Mouse (Mus musculus) liver, adult (tissue): ENCODE data around the gene Cd6.

ENCODE experiments used
- GATA4 ChIP-seq: IDR thresholded peaks from 2 replicates; pipeline ENCODE4 v1.6.1; 2014; ENCODE audit warnings: mild to moderate bottlenecking, low read length; ENCODE audit not compliant: insufficient replicate concordance

The Cd6 gene

DNA sequence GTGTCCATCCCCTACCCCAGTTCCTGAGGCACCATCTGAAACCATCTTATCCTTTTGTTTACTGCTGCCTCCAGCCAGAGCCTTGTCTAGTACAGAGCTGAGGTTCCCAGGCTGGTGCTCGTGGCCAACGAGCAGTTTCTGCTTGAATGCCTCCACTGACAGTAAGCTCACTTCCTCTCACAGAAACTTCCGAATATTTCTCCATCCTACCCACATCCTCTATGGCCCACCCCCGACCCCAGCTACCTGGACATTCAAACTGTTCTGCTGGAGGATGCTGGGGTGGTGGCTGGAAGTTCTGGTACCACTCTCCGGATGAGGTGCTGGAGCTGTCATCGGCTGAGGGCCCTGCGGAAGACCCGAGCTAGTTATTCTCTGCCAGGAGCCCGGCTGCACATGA, 39.5 kb downstream of the Cd6 start:
- TF ChIP-seq GATA4: no peak

DNA sequence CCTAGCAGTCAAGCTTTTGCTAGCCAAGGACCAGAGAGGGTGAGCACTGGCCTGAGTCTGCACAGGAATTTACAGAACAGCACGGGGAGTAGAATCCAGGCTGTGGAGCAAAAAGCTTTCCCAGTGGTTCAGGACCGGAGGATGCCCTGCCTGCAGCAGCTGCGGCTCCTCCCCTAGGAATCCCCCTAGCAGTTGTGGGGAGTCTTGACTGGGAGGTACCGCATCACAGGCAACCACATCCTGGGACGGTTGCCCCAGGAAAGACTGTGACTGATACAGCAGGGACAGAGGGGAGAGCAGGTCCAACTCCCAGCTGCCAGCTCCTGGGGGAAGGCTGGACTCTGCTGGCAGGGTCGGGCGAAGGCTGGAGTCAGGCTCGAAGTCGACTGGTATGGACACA, 41.6 kb downstream of the Cd6 start:
- TF ChIP-seq GATA4: no peak

DNA sequence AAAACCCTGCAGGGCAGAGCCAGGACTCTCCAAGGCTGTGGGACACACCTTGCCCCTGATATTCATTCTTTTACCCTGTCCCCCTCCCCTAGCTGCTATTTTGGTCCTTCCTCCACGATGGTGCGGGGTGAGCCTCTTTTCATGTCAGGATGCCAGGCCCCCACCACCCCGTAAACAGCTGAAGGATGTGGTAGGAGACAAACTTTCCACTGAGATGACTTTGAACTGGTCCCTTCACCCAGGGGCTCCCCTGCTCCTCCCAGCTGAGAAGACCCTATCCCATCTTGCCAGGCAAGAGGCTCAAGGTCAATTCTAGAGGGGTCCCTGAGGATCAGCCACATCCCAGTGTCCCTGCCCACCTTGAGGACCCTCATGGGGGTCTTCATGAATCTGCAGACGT, 42.5 kb downstream of the Cd6 start:
- TF ChIP-seq GATA4: no peak

DNA sequence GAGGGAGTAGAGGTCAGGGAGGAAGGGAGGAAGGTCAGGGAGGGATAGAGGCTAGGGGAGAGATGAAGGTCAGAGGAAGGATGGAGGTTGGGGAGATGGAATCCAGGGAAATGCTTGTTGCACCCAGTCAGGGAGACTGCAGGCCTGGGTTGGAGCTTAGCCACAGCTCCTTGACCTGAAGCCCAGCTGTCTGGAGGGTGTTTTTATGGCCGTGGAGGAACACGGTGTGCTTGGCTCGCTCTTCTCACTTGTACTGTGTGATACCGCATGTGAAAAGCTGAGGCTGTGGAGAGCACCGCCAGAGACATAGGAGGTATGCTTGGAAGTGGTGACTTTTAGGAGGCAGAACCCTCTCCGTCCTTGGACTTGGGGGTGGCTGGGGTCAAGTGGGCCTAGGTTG, 43.1 kb downstream of the Cd6 start:
- no peak for TF ChIP-seq GATA4

DNA sequence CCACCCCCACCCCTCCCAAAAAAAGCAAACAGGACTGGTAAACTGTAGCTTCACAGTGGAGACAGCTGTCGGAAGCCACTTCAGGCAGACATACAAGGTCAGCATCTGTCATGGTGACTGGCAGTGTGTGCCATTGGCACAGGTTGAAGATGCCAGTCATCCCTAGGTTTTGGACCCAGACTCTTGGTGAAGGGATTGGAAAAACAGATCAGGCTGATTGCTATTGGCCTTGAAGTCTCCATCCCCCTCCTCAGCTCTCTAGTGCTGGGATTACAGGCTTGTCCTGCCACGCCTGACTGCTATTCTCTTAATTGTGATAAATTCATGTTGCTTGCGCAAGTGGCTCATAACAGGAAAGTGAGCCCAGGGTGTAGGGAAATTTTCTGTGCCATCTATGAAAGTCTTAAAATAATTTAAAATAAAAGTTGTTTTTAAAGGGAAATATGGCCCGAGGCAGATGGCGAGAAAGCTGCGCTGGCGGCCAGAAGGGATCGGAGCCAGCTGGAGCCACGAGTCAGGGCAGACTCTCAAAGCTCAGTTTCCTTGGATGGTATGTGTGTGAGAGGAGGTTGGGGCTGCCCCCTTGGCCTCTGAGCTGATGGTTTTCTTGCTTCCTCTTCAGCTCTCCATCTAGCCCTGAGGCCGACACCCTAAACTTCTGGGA, 44.9 kb downstream of the Cd6 start:
- no peak for TF ChIP-seq GATA4

DNA sequence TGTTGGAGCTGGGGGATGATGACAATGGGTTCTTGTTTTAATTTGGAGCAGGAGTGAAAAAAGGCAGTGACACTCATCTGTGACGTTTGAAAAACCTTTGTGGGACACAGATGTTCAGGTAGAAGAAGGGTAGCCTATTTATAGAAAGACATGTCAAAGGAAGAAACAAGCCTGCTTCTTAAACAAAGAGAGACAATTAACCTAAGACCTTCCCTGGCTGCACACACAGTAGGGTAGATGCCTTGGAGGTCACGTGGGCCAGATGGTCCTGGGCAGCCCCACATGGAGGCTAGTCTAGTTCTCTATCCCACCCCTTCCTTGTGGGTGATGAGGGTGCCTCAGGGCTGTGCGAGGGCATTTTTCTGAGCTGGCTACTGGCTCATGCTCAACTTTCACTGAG, 45.8 kb downstream of the Cd6 start:
- no peak for TF ChIP-seq GATA4

DNA sequence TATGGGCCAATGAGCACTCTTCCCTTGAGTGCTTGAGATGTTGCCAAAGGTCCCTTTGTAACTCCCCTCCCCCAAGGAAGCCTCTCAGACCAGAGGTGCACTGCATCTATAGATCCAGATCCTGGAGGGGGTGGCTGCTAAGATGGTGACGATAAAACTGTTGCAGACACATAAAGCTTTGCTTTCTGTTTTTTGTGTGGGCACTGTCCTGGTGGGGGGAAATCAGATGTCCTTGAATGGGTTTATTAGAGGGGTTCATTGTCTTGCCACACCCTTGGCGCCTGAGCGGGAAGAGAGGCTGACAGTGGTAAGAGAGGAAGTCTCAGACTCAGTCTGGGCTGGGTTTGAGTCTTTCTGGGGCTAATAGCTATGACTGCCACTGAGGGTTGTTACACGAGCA, 46.7 kb downstream of the Cd6 start:
- TF ChIP-seq GATA4: no peak

DNA sequence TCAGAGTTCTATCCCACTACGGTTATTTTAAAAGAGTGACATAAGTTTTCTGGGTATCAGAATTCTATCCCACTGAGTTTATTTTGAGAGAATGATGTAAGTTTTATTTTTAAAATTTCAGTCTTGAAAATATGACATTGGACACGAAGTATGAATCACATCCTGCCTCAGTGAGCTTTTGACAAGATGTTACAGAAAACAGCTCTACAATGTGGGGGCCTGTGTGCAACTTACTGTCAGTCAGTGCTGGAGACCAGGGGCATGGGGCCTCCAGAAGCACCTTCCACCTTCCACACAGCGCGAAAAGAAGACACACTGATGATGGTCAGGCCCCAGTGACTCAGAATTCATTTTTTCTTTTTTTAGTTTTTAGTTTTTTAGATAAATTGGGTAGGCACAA, 48.2 kb downstream of the Cd6 start:
- no peak for TF ChIP-seq GATA4

DNA sequence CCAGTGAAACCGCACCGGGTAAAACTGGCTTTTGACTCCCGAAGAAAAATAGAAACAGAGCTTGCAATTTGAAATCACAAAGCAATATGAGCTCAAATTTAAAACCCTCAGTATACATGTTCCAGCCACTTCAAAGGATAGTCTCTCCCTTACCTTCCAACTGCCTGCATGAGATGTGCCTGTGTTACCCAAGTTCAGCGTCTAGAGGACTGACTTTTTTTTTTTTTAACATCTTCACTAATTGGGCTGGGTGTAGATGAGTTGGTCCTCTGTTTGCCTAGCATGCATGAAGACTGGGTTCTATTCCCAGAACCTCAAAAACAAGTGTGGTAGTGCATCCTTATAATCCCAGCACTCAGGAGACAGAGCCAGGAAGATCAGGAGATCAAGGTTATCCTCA, 53.0 kb downstream of the Cd6 start:
- TF ChIP-seq GATA4: no peak

DNA sequence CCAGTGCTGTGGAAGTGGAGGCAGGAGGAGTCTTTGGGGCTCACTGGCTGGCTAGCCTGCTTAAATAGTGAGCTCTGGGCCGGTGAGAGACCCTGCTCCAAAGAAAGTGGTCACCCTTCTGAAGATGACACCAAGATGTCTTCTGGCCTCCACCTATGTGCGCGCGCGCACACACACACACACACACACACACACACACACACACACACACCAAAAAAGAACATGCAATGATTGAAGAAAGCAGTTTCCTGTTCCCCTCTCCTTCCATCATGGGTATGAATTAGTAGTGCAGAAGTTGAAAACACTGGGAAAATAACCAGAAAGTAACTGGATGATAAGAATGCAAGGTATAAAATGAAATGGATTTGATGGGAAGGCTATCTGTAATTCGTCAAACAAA, 55.7 kb downstream of the Cd6 start:
- no peak for TF ChIP-seq GATA4

DNA sequence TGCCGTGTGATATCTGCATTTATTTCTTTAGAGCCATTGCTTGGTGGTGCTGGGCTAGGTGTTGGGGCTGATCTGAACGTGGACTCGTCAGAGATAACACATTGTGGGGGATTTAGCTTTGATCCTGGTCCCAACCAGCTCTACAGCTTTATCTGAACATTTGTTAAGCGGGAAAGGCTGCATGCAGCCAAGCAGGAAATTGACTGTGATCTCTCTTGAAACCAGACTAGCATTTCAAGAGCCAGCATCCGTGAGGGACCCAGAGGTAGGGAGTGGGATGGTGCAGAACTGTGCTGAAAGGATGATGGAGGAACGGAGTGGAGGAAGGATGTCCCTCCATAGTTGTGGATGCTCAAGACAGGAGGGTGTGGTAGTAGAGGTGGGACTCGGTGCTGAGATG, 56.5 kb downstream of the Cd6 start:
- no peak for TF ChIP-seq GATA4

DNA sequence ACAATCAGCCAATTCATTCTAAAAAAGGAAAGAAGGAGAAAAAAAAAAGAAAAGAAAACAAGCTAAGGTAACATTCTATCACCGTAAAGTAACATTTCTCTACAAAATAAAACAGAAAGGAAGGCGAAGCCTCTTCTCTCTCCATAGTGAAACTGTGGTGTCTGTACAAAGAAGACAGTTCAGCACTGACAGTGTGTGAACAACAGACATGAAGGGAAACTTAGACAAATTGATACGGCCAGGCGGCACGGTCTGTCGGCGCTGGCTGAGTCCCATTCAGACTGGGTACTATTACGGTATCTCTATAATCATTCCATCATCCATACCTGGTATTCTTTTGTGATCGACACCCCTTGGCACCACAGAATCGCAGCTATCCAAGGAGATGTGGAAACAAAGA, 57.0 kb downstream of the Cd6 start:
- no peak for TF ChIP-seq GATA4

DNA sequence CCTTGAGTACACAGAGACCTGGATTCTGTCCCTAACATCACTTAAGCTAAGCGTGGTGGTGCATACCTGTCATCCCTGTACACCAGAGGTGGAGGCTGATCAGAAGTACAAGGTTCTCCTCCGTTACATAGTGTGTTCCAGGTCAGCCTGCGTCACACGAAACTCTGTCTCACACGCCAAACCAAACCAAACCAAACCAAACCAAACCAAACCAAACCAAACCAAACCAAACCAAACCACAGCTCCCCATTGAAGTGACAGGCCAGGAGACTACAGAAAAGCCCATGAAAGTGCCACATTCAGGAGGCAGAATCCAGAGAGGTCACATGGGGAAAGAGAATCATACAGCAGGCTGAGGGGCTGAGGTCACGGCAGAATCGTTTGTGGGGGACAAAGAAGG, 57.9 kb downstream of the Cd6 start:
- TF ChIP-seq GATA4: no peak

DNA sequence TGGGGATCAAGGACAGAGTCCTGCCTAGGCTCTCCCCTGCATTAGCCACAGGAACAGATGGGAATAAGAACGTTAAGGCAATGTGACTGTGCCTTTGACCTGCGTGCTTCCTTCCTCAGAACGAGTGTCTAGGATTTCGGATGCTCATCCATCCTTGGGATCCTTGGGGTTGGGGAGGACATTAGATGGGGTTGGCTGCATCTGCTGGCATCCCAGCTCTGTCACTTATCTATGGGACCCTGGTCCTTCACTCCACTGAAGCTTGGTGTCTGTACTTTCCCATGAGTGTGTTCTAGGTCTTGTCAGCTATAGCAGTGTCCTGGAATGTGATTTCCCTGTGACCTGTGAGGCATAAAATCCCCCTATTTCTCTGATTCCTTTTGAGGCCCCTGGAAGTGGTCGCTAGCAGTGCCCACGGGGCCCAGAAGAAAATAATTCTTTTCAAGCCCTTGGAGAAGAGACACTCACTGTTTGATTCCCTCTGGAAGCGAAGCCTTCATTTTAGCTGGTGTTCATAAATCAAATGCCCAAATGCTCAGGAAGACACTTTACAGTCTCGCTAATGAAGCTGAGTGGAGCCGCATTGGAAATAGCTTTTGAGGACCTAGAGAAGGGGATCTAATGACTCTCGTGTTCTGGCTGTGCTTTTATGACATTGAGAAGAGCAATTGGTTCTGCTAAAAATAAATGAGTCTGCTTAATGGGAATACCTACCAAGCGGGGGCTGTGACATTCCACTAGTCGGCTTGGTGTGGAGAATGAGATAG, 60.2 kb downstream of the Cd6 start:
- no peak for TF ChIP-seq GATA4

DNA sequence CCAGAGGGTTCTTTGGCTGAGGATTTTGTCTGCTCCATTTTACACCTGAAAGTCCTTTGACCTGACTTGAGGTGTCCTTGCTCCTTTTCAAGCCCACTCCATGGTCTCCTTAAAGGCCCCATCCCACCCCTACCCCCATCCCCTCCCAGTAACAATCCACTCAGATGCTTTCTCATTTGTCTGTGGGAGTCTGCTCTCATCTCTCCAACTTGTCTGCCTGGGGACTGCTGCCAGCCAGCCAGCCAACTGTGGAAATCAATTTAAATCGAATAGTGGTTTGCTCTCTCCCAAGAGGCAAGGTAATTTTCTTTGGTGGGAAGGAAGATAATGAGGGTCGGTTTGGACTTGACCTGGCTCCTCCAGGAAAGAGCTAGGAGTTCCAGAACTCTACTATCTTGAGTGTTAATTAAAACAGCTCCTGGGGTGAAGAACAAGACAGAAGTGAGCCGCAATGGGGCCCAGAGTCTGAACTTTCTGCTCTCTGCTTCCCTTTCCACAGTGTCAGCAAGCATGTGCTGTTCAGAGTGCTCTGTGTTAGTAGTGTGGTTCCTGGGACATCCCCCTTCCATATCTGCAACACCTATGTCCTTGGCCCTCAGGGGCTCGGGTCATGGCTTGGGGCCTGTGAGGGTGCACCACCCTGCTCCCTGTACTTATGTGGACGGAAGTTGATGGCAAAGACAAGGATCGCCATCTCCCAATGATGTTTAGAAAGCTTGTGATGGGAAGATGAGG, 61.0 kb downstream of the Cd6 start:
- TF ChIP-seq GATA4: no peak

DNA sequence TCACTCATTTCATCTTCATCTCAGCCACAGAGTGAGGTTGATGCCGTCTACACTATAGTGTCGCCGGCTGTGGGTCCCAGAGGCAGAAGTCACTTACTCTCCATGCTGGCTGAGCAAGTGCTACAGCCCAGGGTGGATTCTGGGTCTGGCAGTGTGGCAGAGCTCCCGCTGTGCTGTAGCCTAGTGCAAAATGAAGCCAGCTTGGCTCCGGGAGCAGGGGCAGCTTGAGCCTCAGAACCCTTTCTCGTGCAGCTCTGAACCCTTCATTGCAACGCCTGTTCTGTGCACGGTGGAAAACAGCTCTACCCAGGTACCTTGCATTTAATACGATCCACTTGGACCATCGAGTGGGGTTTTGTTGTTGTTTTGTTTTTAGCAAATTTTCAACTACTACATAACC, 62.2 kb downstream of the Cd6 start:
- no peak for TF ChIP-seq GATA4
